In the genomic region with DNA sequence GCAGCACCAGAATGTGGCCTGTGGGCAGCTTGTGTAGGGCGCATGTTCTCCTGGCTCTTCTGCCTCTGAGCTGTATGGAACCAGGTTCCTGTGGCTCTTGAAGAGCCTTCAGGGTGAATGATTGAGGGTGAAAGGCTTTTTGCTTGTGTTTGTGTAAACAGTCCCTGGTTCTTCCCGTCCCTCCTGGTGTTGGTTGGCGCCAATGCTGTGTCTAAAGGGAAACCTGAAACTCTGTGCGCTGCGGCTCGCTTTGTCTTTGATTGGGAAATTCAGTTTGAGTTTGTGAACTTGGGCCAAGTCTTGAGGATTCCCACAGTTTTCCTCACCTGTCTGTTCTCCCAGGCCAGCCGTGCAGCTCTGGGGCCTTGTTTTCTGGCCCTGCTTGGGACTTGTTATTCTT, we compare ENCODE assay signal across 20 mouse cellular contexts. TPM values are rescaled to one million over a fixed set of nuclear protein-coding genes. Genes with fewer than 3 reads are reported as not detected.
"Had no signal": no experiment of that assay in that cellular context is flagged by ENCODE, and none has a peak within 500 bp of the region (broad histone marks: within the 10 kb centered on the region; RNA-seq: fewer than 3 reads in every experiment).

No protein-coding gene starts in this region.

- H3K9ac ChIP-seq: kidney, embryonic 15.5 days; liver, embryonic 15.5 days; lung, embryonic 15.5 days; midbrain, embryonic 12.5 days; midbrain, embryonic 15.5 days; neural tube, embryonic 12.5 days; neural tube, embryonic 15.5 days had no signal

- H3K9me3 ChIP-seq: kidney, embryonic 15.5 days; liver, embryonic 15.5 days; lung, embryonic 15.5 days; midbrain, embryonic 12.5 days; midbrain, embryonic 15.5 days; neural tube, embryonic 12.5 days; neural tube, embryonic 15.5 days had no signal

- H3K36me3 ChIP-seq: kidney, embryonic 15.5 days; liver, embryonic 15.5 days; lung, embryonic 15.5 days; midbrain, embryonic 12.5 days; midbrain, embryonic 15.5 days; neural tube, embryonic 12.5 days; neural tube, embryonic 15.5 days had no signal

- ATAC-seq: midbrain, embryonic 15.5 days had no signal

- H3K27ac ChIP-seq: kidney, embryonic 15.5 days; left cerebral cortex, adult 2 months; liver, embryonic 15.5 days; lung, embryonic 15.5 days; macrophage; midbrain, embryonic 12.5 days; midbrain, embryonic 15.5 days; neural tube, embryonic 12.5 days; neural tube, embryonic 15.5 days had no signal

- H3K4me1 ChIP-seq: lung, embryonic 15.5 days; neural tube, embryonic 12.5 days had no signal

- H3K27me3 ChIP-seq: kidney, embryonic 15.5 days; liver, embryonic 15.5 days; lung, embryonic 15.5 days; midbrain, embryonic 12.5 days; midbrain, embryonic 15.5 days; neural tube, embryonic 12.5 days; neural tube, embryonic 15.5 days had no signal

- DNase-seq: kidney, adult 11 months; kidney, adult 8-10 months; kidney, postnatal 10 days; kidney, postnatal 36 days; layer of hippocampus, postnatal 36 days; right cerebral cortex, adult 18-20 months; right cerebral cortex, postnatal 14 days; right cerebral cortex, postnatal 4 days; thymus, adult 18-20 months; thymus, postnatal 36 days had no signal

- H3K4me3 ChIP-seq: kidney, embryonic 15.5 days; left cerebral cortex, adult 2 months; liver, embryonic 15.5 days; lung, embryonic 15.5 days; midbrain, embryonic 12.5 days; midbrain, embryonic 15.5 days; neural tube, embryonic 12.5 days; neural tube, embryonic 15.5 days had no signal

- H3K4me2 ChIP-seq: kidney, embryonic 15.5 days; liver, embryonic 11.5 days; liver, embryonic 15.5 days; lung, embryonic 15.5 days; midbrain, embryonic 12.5 days; midbrain, embryonic 15.5 days; neural tube, embryonic 12.5 days; neural tube, embryonic 15.5 days had no signal

RNA-seq across cellular contexts. Expression of gene Zfp750, which starts 5.1 kb away (rescaled TPM):
- polyA plus RNA-seq: macrophage had no signal
